Mouse (Mus musculus) granulocyte monocyte progenitor cell, adult 5-6 weeks (primary cell): Measurements from ENCODE around the gene Baz2a. TPM values are rescaled to one million over a fixed set of nuclear protein-coding genes. Genes with fewer than 3 reads are reported as not detected.
"Not testable (repeated sequence)": the region's sequence is repeated elsewhere in the genome, so short reads cannot be mapped to it uniquely, and the experiment has no call there.

Experiments
- ATAC-seq: replicated peaks from 2 replicates; pipeline ENCODE4 v1.8.0; 2016; ENCODE audit warnings: mild to moderate bottlenecking, moderate TSS enrichment, inconsistent platforms; ENCODE audit not compliant: poor library complexity, severe bottlenecking
- total RNA-seq, 2 experiments: library from RNA; stranded (forward) in 1 of 2; stranded (reverse) in 1 of 2; fragments of 200-712, 200-1000 nt in 1 of 2; fragments of >200 nt in 1 of 2; fragmentation: Nextera tagmentation in 1 of 2; gene quantifications; 2 replicates each; pipeline ENCODE4 v1.2.3; 2014 to 2017

Baz2a gene
- total RNA-seq, 2 experiments from 2014 or later = 15.0 to 64.2 TPM

- ATAC-seq = no peak
These were observed 18.9 kb downstream of the Baz2a start for GRCm38 (mm10) chr10:128110103-128110761.

DNA sequence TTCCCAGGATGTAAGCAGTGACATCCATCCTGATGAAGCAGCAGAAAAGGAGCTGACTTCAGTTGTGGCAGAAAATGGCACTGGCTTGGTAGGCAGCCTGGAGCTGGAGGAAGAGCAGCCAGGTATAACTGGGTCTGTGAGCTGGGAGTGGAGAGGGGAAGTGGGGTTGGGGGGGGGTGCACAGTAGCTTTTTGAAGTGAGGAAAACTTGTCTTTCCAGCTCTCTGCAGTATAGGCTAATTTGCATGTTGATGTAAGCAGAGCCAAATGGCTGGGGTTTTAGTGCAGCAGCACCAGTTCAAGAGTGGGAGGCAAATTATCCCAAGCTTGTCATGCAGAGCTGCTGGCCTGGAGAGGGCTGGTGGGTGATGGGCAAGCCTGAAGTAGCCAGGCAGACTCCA lies 19.9 kb downstream of the Baz2a start:
- ATAC-seq = no peak

DNA sequence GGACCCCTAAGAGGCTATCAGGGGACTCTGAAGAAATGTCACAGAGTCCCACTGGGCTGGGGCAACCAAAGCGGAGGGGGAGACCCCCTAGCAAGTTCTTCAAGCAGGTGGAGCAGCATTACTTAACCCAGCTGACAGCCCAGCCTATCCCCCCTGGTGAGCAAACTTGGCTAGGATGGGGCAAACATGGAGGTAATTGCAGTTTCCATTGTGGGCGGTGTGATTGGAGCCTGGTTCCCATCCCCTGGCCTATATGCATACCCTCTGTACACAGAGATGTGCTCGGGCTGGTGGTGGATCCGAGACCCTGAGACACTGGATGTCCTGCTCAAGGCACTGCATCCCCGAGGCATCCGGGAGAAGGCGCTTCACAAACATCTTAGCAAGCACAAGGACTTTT lies 32.5 kb downstream of the Baz2a start:
- no peak for ATAC-seq

- ATAC-seq = no peak
These were observed 33.5 kb downstream of the Baz2a start for GRCm38 (mm10) chr10:128124831-128125230.

- ATAC-seq = no peak
These were observed 34.6 kb downstream of the Baz2a start for GRCm38 (mm10) chr10:128125951-128126350.

GRCm38 (mm10) chr10:128127497-128127896 lies 36.1 kb downstream of the Baz2a start:
- ATAC-seq = no peak

GRCm38 (mm10) chr10:128128143-128128542 lies 36.8 kb downstream of the Baz2a start:
- no peak for ATAC-seq

DNA sequence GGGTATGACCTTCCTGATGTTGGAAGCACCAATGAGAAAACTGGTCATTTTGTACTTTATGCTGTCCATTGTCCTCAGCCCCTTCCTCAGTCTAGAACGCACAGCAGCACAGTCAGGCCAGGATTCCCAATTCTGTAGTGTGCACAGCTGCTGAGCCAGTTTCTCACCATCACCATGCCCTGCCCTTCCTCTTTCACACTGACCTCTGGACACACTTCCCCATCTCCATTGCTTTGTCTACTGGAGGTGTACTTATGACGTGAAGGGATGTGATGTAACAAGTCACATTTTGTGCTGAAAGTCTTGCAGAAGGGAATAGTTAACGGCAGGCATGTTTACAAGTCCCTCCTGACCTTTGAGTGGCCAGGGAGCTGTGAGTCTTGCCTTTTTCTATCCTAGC lies 39.9 kb downstream of the Baz2a start:
- ATAC-seq = peak; percentile 97

GRCm38 (mm10) chr10:128131812-128132211 lies 40.4 kb downstream of the Baz2a start:
- ATAC-seq = no peak

DNA sequence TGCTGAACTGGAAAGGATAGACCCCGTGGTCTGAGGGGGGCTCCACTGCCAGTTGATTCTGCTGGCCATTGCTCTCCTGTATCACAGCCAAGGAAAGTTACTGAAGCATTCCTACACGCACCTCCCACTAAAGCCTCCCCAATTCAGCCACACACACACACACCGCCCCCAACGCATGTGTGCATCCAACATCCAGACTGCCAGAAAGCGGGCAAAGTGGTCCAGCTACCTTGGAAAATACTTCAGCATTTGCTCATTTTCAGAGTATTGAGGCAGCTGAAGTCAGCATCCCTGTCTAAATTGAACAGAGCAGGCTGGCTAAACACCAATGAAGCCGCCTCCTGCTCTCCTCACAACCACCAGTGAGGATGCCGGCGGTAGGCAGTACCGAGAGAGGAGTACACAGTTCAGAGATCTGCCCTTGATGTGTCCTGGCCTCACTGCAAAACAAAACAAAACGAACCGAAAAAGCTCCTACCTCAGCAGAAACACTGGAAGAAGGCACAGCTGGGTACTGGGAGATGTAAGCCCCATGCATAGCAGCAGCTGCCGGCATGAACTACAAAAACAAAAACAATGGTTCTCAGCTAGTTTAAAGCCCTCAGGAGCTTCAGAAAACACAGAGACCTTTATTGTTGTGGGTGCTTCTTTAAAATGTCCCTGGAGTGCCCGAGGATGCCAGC lies 42.4 kb downstream of the Baz2a start:
- no peak for ATAC-seq

GRCm38 (mm10) chr10:128135374-128135773 lies 44.0 kb downstream of the Baz2a start:
- no peak for ATAC-seq

DNA sequence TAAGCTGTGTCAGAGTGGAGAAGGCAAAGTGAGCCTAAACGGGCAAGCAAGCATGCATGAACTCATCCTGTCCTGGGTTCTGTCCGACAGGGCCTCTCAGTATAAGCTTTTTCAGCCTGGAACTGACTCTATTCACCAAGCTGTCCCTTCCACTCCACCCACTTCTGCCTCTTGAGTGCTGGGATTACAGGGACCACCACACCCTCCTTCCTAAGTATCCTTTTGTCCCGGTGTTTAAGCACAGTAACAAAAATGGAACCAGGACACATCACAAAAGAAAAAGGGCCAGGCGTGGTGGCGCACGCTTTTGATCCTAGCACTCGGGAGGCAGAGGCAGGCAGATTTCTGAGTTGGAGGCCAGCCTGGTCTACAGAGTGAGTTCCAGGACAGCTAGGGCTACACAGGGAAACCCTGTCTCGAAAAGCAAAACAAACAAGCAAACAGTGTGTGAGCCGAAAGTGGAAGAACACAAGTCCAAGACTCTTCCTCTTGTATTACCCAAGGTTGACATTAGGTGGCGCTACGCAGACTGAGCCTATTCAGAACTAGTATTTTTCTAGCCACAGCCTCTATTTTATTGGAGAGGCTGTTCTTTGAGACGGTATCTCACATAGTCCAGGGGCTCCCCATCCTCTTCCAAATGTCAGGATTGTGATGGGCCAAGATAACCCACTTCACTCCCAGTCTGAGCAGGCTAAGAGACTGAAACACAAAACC lies 49.0 kb downstream of the Baz2a start:
- peak; percentile 86 for ATAC-seq

- no peak for ATAC-seq
These were observed 50.8 kb downstream of the Baz2a start for GRCm38 (mm10) chr10:128142165-128142564.

DNA sequence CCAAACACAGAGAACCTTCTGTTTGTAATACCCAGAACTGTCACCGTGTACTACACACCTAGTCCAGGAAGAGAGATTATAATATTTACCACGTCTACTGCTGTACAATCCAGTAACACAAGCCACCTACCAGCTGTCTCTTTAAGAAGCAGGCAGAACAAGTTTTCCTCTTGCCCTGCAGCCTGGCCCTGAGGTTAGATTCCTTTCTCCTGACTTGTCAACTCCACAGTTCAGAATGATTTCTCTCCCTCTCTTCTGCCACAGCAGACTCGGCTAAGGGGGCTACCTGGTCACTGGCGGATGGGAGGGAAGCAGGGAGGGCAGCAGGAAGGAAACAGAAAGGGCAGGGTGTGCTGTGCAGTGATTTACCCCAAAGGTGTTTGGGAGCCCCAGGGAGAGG lies 52.3 kb downstream of the Baz2a start:
- no peak for ATAC-seq

DNA sequence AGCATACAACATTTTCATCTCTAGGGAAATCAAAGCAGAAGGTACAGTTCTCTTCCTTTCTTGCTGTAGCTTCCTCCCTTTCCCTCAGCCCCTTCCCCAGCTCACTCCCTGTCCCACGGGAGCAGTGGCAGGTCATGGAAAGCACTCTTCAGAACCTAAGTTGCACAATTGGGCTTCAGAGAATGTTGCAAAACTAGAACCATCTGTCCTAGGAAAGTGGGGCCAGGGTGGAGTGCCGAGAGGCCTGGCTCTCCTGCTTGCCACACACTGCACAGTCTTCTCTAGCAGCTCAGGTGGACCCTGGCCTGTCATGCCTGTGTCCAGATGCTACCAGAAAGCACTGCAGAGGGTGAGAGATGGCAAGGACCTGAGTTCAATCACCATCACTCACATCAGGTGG lies 53.6 kb downstream of the Baz2a start:
- ATAC-seq = no peak

DNA sequence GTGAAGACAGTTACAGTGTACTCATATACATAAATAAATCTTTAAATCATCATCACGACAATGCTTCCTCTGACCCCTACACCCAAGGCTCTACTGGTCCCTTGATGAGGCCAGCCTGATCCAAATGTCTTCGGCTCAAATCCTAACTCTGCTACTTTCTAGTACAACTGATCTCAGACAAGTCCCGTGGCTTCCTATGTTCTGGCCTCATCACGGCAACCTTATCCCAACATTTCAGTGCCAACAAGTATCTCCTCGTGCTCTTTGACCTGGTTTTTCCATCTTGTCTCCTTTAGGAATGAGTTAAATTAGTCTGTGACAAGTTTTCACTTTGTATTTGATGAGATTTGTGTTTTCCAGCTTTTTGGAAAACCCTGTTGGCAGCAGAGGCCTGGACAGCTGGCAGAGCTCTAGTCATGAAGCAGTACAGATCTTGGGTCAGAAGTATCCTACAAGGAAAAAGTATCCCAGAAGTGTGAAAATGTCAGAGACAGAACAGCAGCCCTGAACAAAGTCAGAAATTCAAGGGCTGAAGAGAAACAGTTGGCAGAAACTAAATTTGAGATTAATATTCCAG lies 57.5 kb downstream of the Baz2a start:
- ATAC-seq = no peak

GRCm38 (mm10) chr10:128149592-128149991 lies 58.2 kb downstream of the Baz2a start:
- ATAC-seq = peak; percentile 99

GRCm38 (mm10) chr10:128150941-128151340 lies 59.6 kb downstream of the Baz2a start:
- ATAC-seq = no peak

GRCm38 (mm10) chr10:128153978-128154377 lies 62.6 kb downstream of the Baz2a start:
- ATAC-seq = no peak

DNA sequence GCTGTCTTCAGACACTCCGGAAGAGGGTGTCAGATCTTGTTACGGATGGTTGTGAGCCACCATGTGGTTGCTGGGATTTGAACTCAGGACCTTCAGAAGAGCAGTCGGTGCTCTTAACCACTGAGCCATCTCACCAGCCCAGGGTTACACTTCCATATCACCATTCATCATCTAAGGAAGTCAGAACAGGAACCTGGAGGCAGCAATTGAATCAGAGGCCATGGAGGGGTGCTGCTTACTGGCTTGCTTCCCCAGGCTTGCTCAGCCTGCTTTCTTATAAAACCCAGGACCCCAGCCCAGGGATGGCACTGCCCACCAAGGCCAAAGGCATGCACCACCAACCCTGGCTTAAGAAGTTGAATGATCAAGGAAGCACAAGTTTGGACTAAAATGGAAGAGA lies 74.3 kb downstream of the Baz2a start:
- not testable (repeated sequence) for ATAC-seq

DNA sequence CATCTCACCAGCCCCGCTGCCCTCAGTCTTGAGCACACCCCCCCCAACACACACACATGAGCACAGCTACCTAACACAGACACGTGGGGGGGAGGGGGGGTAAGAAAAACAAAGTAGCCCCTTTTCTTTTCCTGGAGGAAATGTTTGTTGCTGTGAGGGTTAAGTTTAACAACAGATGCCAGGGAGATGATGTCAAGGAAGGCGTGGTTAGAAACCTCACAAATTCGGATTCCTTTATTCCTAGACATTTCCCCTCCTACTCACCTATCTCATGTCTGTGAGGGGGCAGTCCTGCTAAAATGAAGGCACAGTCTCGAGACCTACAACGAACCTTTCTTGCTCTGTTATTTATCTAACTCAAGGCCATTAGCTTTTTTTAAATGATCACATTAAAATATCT lies 75.7 kb downstream of the Baz2a start:
- no peak for ATAC-seq
